Mouse (Mus musculus): ENCODE measurements around the gene Gm13277. TPM values are rescaled to one million over a fixed set of nuclear protein-coding genes. Genes with fewer than 3 reads are reported as not detected.
A peak's percentile ranks its signal among the peaks of the same experiment; 100 is the strongest.
"Not testable (repeated sequence)": the region's sequence is repeated elsewhere in the genome, so short reads cannot be mapped to it uniquely, and the experiment has no call there.

The Gm13277 gene
- polyA plus RNA-seq, 1 experiment from 2014 or later: not detected

DNA sequence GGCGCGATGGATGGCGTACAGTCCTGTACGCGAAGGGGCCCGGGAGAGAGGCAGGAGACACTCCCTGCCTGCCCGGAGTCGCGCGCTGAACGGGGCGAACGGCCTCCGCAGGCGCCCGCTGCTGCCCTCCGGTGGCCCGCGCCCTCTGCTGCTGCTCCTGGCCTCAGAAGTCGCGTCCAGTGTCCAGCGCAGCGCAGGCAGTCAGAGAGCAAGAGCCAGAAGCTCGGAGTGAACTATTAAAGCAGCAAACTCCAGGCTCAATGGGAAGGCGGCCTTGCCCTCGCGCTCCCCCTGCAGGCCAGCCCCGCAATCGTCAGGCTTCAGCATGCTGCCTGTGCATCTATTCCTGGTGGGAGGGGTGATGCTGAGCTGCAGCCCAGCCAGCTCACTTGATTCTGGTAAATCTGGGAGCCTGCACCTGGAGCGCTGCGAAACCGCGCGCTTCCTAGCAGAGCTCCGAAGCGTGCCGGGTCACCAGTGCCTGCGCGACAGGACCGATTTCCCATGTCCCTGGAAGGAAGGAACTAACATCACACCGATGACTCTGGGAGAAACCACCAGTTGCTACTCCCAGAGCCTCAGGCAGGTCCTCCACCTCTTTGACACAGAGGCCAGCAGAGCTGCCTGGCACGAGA, 24.9 kb upstream of the Gm13277 start:
- H3K4me3 ChIP-seq (ENCODE audit: inconsistent target); H3K79me2 ChIP-seq (ENCODE audit: inconsistent target); H3K36me3 ChIP-seq (ENCODE audit: inconsistent target); H3K27ac ChIP-seq: not testable (repeated sequence)
- 4% methylated on average over 15 of the region's 42 CpGs for WGBS (ENCODE audit: missing documents)

DNA sequence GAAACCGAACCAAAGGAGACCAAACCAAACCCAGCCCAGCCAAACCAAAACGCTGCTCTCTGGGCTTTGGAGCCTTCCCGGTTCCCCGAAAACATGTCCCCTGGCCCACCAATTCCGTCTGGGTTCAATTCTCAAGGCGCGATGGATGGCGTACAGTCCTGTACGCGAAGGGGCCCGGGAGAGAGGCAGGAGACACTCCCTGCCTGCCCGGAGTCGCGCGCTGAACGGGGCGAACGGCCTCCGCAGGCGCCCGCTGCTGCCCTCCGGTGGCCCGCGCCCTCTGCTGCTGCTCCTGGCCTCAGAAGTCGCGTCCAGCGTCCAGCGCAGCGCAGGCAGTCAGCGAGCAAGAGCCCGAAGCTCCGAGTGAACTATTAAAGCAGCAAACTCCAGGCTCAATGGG, 14.9 kb upstream of the Gm13277 start, which contains the start of gene Gm13290:
Gm13290 (plus strand) TSS at position 301 of the 400 bp plus-strand sequence.
- H3K4me3 ChIP-seq (ENCODE audit: inconsistent target); H3K27ac ChIP-seq; H3K79me2 ChIP-seq (ENCODE audit: inconsistent target); H3K36me3 ChIP-seq (ENCODE audit: inconsistent target): not testable (repeated sequence)
- WGBS (ENCODE audit: missing documents): no CpG with 5 or more reads among the region's 32 CpGs

DNA sequence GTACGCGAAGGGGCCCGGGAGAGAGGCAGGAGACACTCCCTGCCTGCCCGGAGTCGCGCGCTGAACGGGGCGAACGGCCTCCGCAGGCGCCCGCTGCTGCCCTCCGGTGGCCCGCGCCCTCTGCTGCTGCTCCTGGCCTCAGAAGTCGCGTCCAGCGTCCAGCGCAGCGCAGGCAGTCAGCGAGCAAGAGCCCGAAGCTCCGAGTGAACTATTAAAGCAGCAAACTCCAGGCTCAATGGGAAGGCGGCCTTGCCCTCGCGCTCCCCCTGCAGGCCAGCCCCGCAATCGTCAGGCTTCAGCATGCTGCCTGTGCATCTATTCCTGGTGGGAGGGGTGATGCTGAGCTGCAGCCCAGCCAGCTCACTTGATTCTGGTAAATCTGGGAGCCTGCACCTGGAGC, 11.8 kb upstream of the Gm13277 start, which contains the start of gene Gm13289:
Gm13289 (plus strand) TSS at position 301 of the 400 bp plus-strand sequence.
- not testable (repeated sequence) for H3K36me3 ChIP-seq (ENCODE audit: inconsistent target); H3K79me2 ChIP-seq (ENCODE audit: inconsistent target); H3K27ac ChIP-seq; H3K4me3 ChIP-seq (ENCODE audit: inconsistent target)
- WGBS (ENCODE audit: missing documents): no CpG with 5 or more reads among the region's 29 CpGs

DNA sequence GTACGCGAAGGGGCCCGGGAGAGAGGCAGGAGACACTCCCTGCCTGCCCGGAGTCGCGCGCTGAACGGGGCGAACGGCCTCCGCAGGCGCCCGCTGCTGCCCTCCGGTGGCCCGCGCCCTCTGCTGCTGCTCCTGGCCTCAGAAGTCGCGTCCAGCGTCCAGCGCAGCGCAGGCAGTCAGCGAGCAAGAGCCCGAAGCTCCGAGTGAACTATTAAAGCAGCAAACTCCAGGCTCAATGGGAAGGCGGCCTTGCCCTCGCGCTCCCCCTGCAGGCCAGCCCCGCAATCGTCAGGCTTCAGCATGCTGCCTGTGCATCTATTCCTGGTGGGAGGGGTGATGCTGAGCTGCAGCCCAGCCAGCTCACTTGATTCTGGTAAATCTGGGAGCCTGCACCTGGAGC, 8.9 kb upstream of the Gm13277 start, which contains the start of gene Gm13272:
Gm13272 (plus strand) TSS at position 301 of the 400 bp plus-strand sequence.
- not testable (repeated sequence) for H3K79me2 ChIP-seq (ENCODE audit: inconsistent target); H3K4me3 ChIP-seq (ENCODE audit: inconsistent target); H3K27ac ChIP-seq; H3K36me3 ChIP-seq (ENCODE audit: inconsistent target)
- WGBS (ENCODE audit: missing documents): no CpG with 5 or more reads among the region's 29 CpGs

DNA sequence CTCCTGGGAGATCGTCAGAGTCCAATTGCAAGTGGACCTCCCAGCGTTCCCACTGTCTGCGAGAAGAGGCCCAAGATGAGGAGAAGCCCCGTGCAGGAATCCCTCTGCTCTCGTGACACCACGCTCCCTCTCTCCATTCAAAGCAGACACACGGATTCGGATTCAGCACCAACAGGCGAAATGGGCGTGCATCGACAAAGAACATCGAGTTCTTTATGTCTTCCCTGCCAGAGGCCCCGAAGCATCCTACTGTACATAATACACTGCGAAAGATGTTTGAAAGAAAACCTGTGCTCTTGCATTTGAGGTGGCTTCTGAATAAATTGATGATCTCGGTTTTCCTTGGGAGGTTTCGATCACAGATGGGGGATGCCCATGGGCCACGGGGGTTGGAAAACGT, 8.1 kb upstream of the Gm13277 start:
- H3K36me3 ChIP-seq (ENCODE audit: inconsistent target); H3K4me3 ChIP-seq (ENCODE audit: inconsistent target); H3K27ac ChIP-seq; H3K79me2 ChIP-seq (ENCODE audit: inconsistent target): not testable (repeated sequence)
- WGBS (ENCODE audit: missing documents): 90% methylated on average over 2 of the region's 18 CpGs

DNA sequence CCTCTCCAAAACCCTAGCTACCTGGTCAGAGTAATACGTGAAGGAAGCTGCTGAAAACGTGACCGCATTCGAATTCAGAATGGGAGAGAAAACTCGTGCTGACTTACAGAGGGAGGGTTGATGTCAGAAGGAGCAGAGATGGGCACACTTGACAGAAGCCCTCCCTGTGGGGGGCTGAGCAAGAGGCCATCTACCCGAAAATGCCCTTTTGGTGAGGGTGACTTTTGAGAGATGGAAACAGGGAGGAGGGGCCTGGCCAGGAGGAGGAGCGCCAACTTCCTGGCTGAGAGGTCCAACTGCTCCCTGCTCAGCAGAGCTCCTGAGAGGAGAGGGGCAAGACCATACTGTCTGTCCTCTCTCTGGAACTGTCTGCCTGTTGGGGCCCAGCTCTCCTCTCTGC, 6.6 kb upstream of the Gm13277 start, which contains the start of gene Ifnz:
Ifnz (plus strand) TSS at position 301 of the 400 bp plus-strand sequence.
- not testable (repeated sequence) for H3K36me3 ChIP-seq (ENCODE audit: inconsistent target); H3K79me2 ChIP-seq (ENCODE audit: inconsistent target)
- H3K4me3 ChIP-seq (ENCODE audit: inconsistent target): peak within 1 kb of the TSS; percentile 12; the same call in 1 of the 2 replicates
- H3K27ac ChIP-seq: 0 out of 2 replicates have a peak within 1 kb of the TSS, but pooled peaks have one; percentile 33
- no CpG with 5 or more reads among the region's 7 CpGs for WGBS (ENCODE audit: missing documents)

DNA sequence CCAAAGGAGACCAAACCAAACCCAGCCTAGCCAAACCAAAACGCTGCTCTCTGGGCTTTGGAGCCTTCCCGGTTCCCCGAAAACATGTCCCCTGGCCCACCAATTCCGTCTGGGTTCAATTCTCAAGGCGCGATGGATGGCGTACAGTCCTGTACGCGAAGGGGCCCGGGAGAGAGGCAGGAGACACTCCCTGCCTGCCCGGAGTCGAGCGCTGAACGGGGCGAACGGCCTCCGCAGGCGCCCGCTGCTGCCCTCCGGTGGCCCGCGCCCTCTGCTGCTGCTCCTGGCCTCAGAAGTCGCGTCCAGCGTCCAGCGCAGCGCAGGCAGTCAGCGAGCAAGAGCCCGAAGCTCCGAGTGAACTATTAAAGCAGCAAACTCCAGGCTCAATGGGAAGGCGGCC, 6.1 kb upstream of the Gm13277 start:
- H3K36me3 ChIP-seq (ENCODE audit: inconsistent target); H3K79me2 ChIP-seq (ENCODE audit: inconsistent target): not testable (repeated sequence)
- WGBS (ENCODE audit: missing documents): no CpG with 5 or more reads among the region's 31 CpGs
- 0 out of 2 replicates have a peak overlapping the region, but pooled peaks have one; percentile 33 for H3K27ac ChIP-seq
- H3K4me3 ChIP-seq (ENCODE audit: inconsistent target): peak overlapping the region; percentile 12; the same call in 1 of the 2 replicates

DNA sequence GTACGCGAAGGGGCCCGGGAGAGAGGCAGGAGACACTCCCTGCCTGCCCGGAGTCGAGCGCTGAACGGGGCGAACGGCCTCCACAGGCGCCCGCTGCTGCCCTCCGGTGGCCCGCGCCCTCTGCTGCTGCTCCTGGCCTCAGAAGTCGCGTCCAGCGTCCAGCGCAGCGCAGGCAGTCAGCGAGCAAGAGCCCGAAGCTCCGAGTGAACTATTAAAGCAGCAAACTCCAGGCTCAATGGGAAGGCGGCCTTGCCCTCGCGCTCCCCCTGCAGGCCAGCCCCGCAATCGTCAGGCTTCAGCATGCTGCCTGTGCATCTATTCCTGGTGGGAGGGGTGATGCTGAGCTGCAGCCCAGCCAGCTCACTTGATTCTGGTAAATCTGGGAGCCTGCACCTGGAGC, 3.0 kb upstream of the Gm13277 start, which contains the start of gene Gm13276:
Gm13276 (plus strand) TSS at position 301 of the 400 bp plus-strand sequence.
- H3K36me3 ChIP-seq (ENCODE audit: inconsistent target); H3K27ac ChIP-seq; H3K4me3 ChIP-seq (ENCODE audit: inconsistent target); H3K79me2 ChIP-seq (ENCODE audit: inconsistent target): not testable (repeated sequence)
- no CpG with 5 or more reads among the region's 27 CpGs for WGBS (ENCODE audit: missing documents)

DNA sequence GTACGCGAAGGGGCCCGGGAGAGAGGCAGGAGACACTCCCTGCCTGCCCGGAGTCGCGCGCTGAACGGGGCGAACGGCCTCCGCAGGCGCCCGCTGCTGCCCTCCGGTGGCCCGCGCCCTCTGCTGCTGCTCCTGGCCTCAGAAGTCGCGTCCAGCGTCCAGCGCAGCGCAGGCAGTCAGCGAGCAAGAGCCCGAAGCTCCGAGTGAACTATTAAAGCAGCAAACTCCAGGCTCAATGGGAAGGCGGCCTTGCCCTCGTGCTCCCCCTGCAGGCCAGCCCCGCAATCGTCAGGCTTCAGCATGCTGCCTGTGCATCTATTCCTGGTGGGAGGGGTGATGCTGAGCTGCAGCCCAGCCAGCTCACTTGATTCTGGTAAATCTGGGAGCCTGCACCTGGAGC, 2.8 kb downstream of the Gm13277 start, which contains the start of gene Gm13278:
Gm13278 (plus strand) TSS at position 301 of the 400 bp plus-strand sequence.
- WGBS (ENCODE audit: missing documents): no CpG with 5 or more reads among the region's 28 CpGs
- not testable (repeated sequence) for H3K4me3 ChIP-seq (ENCODE audit: inconsistent target); H3K79me2 ChIP-seq (ENCODE audit: inconsistent target); H3K27ac ChIP-seq; H3K36me3 ChIP-seq (ENCODE audit: inconsistent target)

DNA sequence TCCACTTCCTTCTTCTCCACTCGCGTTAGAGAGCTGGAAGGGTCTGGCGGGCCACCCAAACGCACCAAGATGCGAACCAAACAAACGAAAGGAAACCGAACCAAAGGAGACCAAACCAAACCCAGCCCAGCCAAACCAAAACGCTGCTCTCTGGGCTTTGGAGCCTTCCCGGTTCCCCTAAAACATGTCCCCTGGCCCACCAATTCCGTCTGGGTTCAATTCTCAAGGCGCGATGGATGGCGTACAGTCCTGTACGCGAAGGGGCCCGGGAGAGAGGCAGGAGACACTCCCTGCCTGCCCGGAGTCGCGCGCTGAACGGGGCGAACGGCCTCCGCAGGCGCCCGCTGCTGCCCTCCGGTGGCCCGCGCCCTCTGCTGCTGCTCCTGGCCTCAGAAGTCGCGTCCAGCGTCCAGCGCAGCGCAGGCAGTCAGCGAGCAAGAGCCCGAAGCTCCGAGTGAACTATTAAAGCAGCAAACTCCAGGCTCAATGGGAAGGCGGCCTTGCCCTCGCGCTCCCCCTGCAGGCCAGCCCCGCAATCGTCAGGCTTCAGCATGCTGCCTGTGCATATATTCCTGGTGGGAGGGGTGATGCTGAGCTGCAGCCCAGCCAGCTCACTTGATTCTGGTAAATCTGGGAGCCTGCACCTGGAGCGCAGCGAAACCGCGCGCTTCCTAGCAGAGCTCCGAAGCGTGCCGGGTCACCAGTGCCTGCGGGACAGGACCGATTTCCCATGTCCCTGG, 5.7 kb downstream of the Gm13277 start, which contains the start of gene Gm13275:
Gm13275 (plus strand) TSS at position 552 of the 740 bp plus-strand sequence.
- not testable (repeated sequence) for H3K79me2 ChIP-seq (ENCODE audit: inconsistent target); H3K27ac ChIP-seq; H3K4me3 ChIP-seq (ENCODE audit: inconsistent target); H3K36me3 ChIP-seq (ENCODE audit: inconsistent target)
- WGBS (ENCODE audit: missing documents): 0% methylated on average over 1 of the region's 52 CpGs

DNA sequence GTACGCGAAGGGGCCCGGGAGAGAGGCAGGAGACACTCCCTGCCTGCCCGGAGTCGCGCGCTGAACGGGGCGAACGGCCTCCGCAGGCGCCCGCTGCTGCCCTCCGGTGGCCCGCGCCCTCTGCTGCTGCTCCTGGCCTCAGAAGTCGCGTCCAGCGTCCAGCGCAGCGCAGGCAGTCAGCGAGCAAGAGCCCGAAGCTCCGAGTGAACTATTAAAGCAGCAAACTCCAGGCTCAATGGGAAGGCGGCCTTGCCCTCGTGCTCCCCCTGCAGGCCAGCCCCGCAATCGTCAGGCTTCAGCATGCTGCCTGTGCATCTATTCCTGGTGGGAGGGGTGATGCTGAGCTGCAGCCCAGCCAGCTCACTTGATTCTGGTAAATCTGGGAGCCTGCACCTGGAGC, 8.7 kb downstream of the Gm13277 start, which contains the start of gene Gm13279:
Gm13279 (plus strand) TSS at position 301 of the 400 bp plus-strand sequence.
- H3K4me3 ChIP-seq (ENCODE audit: inconsistent target); H3K79me2 ChIP-seq (ENCODE audit: inconsistent target); H3K36me3 ChIP-seq (ENCODE audit: inconsistent target); H3K27ac ChIP-seq: not testable (repeated sequence)
- no CpG with 5 or more reads among the region's 28 CpGs for WGBS (ENCODE audit: missing documents)

DNA sequence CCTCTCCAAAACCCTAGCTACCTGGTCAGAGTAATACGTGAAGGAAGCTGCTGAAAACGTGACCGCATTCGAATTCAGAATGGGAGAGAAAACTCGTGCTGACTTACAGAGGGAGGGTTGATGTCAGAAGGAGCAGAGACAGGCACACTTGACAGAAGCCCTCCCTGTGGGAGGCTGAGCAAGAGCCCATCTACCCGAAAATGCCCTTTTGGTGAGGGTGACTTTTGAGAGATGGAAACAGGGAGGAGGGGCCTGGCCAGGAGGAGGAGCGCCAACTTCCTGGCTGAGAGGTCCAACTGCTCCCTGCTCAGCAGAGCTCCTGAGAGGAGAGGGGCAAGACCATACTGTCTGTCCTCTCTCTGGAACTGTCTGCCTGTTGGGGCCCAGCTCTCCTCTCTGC, 10.9 kb downstream of the Gm13277 start, which contains the start of gene Gm13285:
Gm13285 (plus strand) TSS at position 301 of the 400 bp plus-strand sequence.
- H3K79me2 ChIP-seq (ENCODE audit: inconsistent target); H3K27ac ChIP-seq; H3K36me3 ChIP-seq (ENCODE audit: inconsistent target); H3K4me3 ChIP-seq (ENCODE audit: inconsistent target): not testable (repeated sequence)
- WGBS (ENCODE audit: missing documents): no CpG with 5 or more reads among the region's 7 CpGs

DNA sequence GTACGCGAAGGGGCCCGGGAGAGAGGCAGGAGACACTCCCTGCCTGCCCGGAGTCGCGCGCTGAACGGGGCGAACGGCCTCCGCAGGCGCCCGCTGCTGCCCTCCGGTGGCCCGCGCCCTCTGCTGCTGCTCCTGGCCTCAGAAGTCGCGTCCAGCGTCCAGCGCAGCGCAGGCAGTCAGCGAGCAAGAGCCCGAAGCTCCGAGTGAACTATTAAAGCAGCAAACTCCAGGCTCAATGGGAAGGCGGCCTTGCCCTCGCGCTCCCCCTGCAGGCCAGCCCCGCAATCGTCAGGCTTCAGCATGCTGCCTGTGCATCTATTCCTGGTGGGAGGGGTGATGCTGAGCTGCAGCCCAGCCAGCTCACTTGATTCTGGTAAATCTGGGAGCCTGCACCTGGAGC, 14.5 kb downstream of the Gm13277 start, which contains the start of gene Gm13287:
Gm13287 (plus strand) TSS at position 301 of the 400 bp plus-strand sequence.
- H3K36me3 ChIP-seq (ENCODE audit: inconsistent target); H3K79me2 ChIP-seq (ENCODE audit: inconsistent target); H3K4me3 ChIP-seq (ENCODE audit: inconsistent target); H3K27ac ChIP-seq: not testable (repeated sequence)
- WGBS (ENCODE audit: missing documents): no CpG with 5 or more reads among the region's 29 CpGs

DNA sequence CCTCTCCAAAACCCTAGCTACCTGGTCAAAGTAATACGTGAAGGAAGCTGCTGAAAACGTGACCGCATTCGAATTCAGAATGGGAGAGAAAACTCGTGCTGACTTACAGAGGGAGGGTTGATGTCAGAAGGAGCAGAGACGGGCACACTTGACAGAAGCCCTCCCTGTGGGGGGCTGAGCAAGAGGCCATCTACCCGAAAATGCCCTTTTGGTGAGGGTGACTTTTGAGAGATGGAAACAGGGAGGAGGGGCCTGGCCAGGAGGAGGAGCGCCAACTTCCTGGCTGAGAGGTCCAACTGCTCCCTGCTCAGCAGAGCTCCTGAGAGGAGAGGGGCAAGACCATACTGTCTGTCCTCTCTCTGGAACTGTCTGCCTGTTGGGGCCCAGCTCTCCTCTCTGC, 16.8 kb downstream of the Gm13277 start, which contains the start of gene Gm13288:
Gm13288 (plus strand) TSS at position 301 of the 400 bp plus-strand sequence.
- not testable (repeated sequence) for H3K36me3 ChIP-seq (ENCODE audit: inconsistent target); H3K27ac ChIP-seq; H3K79me2 ChIP-seq (ENCODE audit: inconsistent target); H3K4me3 ChIP-seq (ENCODE audit: inconsistent target)
- WGBS (ENCODE audit: missing documents): no CpG with 5 or more reads among the region's 8 CpGs

DNA sequence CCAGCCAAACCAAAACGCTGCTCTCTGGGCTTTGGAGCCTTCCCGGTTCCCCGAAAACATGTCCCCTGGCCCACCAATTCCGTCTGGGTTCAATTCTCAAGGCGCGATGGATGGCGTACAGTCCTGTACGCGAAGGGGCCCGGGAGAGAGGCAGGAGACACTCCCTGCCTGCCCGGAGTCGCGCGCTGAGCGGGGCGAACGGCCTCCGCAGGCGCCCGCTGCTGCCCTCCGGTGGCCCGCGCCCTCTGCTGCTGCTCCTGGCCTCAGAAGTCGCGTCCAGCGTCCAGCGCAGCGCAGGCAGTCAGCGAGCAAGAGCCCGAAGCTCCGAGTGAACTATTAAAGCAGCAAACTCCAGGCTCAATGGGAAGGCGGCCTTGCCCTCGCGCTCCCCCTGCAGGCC, 17.3 kb downstream of the Gm13277 start:
- WGBS (ENCODE audit: missing documents): no CpG with 5 or more reads among the region's 34 CpGs
- not testable (repeated sequence) for H3K79me2 ChIP-seq (ENCODE audit: inconsistent target); H3K27ac ChIP-seq; H3K36me3 ChIP-seq (ENCODE audit: inconsistent target); H3K4me3 ChIP-seq (ENCODE audit: inconsistent target)
